Mouse (Mus musculus): ENCODE data around the gene Tbc1d13. TPM values are rescaled to one million over a fixed set of nuclear protein-coding genes. Genes with fewer than 3 reads are reported as not detected.

Tbc1d13 gene
- polyA plus RNA-seq, 1 experiment from 2014 or later: 8.2 TPM

GRCm38 (mm10) chr2:30095882-30096527 is 37.5 kb upstream of the Tbc1d13 start:
- Histone ChIP-seq H3K36me3 (ENCODE audit: control insufficient read depth, insufficient read depth, low read length) (peaks cover 4% of the 10 kb centered on the region; the same call in 1 of the 2 replicates), H3K4me3 (ENCODE audit: low read depth, low read length) (no peak overlapping the region), H3K27me3 (ENCODE audit: control insufficient read depth, insufficient read depth, low read length) (no peaks in the 10 kb centered on the region), H3K9me3 (replicated peaks; ENCODE audit: control insufficient read depth, low read length) (no peaks in the 10 kb centered on the region), H3K27ac (ENCODE audit: low read depth, low read length) (no peak overlapping the region), H3K4me2 (no peak overlapping the region), H3K9ac (ENCODE audit: low read depth, low read length) (no peak overlapping the region), H3K4me1 (ENCODE audit: control insufficient read depth, insufficient read depth, low read length) (peaks cover 12% of the 10 kb centered on the region; the same call in 1 of the 2 replicates)
- ATAC-seq (replicated peaks; ENCODE audit: insufficient number of reproducible peaks, low FRiP score, low TSS enrichment): no peak
- WGBS (ENCODE audit: insufficient replicate concordance): 75% methylated on average over 2 of the region's 2 CpGs

GRCm38 (mm10) chr2:30100214-30100613 is 33.3 kb upstream of the Tbc1d13 start:
- no peak overlapping the region for H3K4me3 ChIP-seq (ENCODE audit: low read depth, low read length)
- no peak overlapping the region for H3K9ac ChIP-seq (ENCODE audit: low read depth, low read length)
- no peak overlapping the region for H3K27ac ChIP-seq (ENCODE audit: low read depth, low read length)
- WGBS (ENCODE audit: insufficient replicate concordance): 63% methylated on average over 4 of the region's 4 CpGs
- H3K9me3 ChIP-seq (replicated peaks; ENCODE audit: control insufficient read depth, low read length): no peaks in the 10 kb centered on the region
- no peaks in the 10 kb centered on the region; the same call in 1 of the 2 replicates for H3K4me1 ChIP-seq (ENCODE audit: control insufficient read depth, insufficient read depth, low read length)
- no peaks in the 10 kb centered on the region for H3K27me3 ChIP-seq (ENCODE audit: control insufficient read depth, insufficient read depth, low read length)
- peaks cover 13% of the 10 kb centered on the region for H3K36me3 ChIP-seq (ENCODE audit: control insufficient read depth, insufficient read depth, low read length)
- no peak overlapping the region for H3K4me2 ChIP-seq
- ATAC-seq (replicated peaks; ENCODE audit: insufficient number of reproducible peaks, low FRiP score, low TSS enrichment): no peak

- Histone ChIP-seq H3K4me2 (no peak overlapping the region), H3K27me3 (ENCODE audit: control insufficient read depth, insufficient read depth, low read length) (no peaks in the 10 kb centered on the region), H3K27ac (ENCODE audit: low read depth, low read length) (no peak overlapping the region), H3K4me1 (ENCODE audit: control insufficient read depth, insufficient read depth, low read length) (no peaks in the 10 kb centered on the region), H3K9ac (ENCODE audit: low read depth, low read length) (no peak overlapping the region), H3K4me3 (ENCODE audit: low read depth, low read length) (no peak overlapping the region), H3K9me3 (replicated peaks; ENCODE audit: control insufficient read depth, low read length) (no peaks in the 10 kb centered on the region), H3K36me3 (ENCODE audit: control insufficient read depth, insufficient read depth, low read length) (peaks cover 30% of the 10 kb centered on the region)
- ATAC-seq (replicated peaks; ENCODE audit: insufficient number of reproducible peaks, low FRiP score, low TSS enrichment): no peak
These were observed 27.2 kb upstream of the Tbc1d13 start for GRCm38 (mm10) chr2:30106364-30106763.

- no peaks in the 10 kb centered on the region for H3K9me3 ChIP-seq (replicated peaks; ENCODE audit: control insufficient read depth, low read length)
- H3K4me1 ChIP-seq (ENCODE audit: control insufficient read depth, insufficient read depth, low read length): no peaks in the 10 kb centered on the region
- 91% methylated on average over 5 of the region's 5 CpGs for WGBS (ENCODE audit: insufficient replicate concordance)
- H3K36me3 ChIP-seq (ENCODE audit: control insufficient read depth, insufficient read depth, low read length): peaks cover 31% of the 10 kb centered on the region
- no peak overlapping the region for H3K9ac ChIP-seq (ENCODE audit: low read depth, low read length)
- no peak overlapping the region for H3K4me3 ChIP-seq (ENCODE audit: low read depth, low read length)
- no peak overlapping the region for H3K27ac ChIP-seq (ENCODE audit: low read depth, low read length)
- no peak for ATAC-seq (replicated peaks; ENCODE audit: insufficient number of reproducible peaks, low FRiP score, low TSS enrichment)
- no peak overlapping the region for H3K4me2 ChIP-seq
- H3K27me3 ChIP-seq (ENCODE audit: control insufficient read depth, insufficient read depth, low read length): no peaks in the 10 kb centered on the region
These were observed 25.9 kb upstream of the Tbc1d13 start for GRCm38 (mm10) chr2:30107646-30108045.

- ATAC-seq (replicated peaks; ENCODE audit: insufficient number of reproducible peaks, low FRiP score, low TSS enrichment): no peak
- Histone ChIP-seq H3K9me3 (replicated peaks; ENCODE audit: control insufficient read depth, low read length) (no peaks in the 10 kb centered on the region), H3K36me3 (ENCODE audit: control insufficient read depth, insufficient read depth, low read length) (peaks cover 29% of the 10 kb centered on the region), H3K4me2 (no peak overlapping the region), H3K27ac (ENCODE audit: low read depth, low read length) (no peak overlapping the region), H3K4me1 (ENCODE audit: control insufficient read depth, insufficient read depth, low read length) (no peaks in the 10 kb centered on the region), H3K9ac (ENCODE audit: low read depth, low read length) (no peak overlapping the region), H3K27me3 (ENCODE audit: control insufficient read depth, insufficient read depth, low read length) (no peaks in the 10 kb centered on the region), H3K4me3 (ENCODE audit: low read depth, low read length) (no peak overlapping the region)
- WGBS (ENCODE audit: insufficient replicate concordance): 68% methylated on average over 4 of the region's 4 CpGs
These were observed 25.3 kb upstream of the Tbc1d13 start for GRCm38 (mm10) chr2:30108260-30108659.

- Histone ChIP-seq H3K9ac (ENCODE audit: low read depth, low read length) (no peak overlapping the region), H3K4me2 (no peak overlapping the region), H3K36me3 (ENCODE audit: control insufficient read depth, insufficient read depth, low read length) (peaks cover 28% of the 10 kb centered on the region), H3K4me1 (ENCODE audit: control insufficient read depth, insufficient read depth, low read length) (no peaks in the 10 kb centered on the region), H3K9me3 (replicated peaks; ENCODE audit: control insufficient read depth, low read length) (no peaks in the 10 kb centered on the region), H3K27me3 (ENCODE audit: control insufficient read depth, insufficient read depth, low read length) (no peaks in the 10 kb centered on the region), H3K4me3 (ENCODE audit: low read depth, low read length) (no peak overlapping the region), H3K27ac (ENCODE audit: low read depth, low read length) (no peak overlapping the region)
- WGBS (ENCODE audit: insufficient replicate concordance): 80% methylated on average over 2 of the region's 2 CpGs
- ATAC-seq (replicated peaks; ENCODE audit: insufficient number of reproducible peaks, low FRiP score, low TSS enrichment): no peak
These were observed 22.0 kb upstream of the Tbc1d13 start for GRCm38 (mm10) chr2:30111500-30111899.

- 86% methylated on average over 5 of the region's 5 CpGs for WGBS (ENCODE audit: insufficient replicate concordance)
- Histone ChIP-seq H3K4me3 (ENCODE audit: low read depth, low read length) (no peak overlapping the region), H3K9me3 (replicated peaks; ENCODE audit: control insufficient read depth, low read length) (no peaks in the 10 kb centered on the region), H3K27ac (ENCODE audit: low read depth, low read length) (no peak overlapping the region), H3K4me1 (ENCODE audit: control insufficient read depth, insufficient read depth, low read length) (no peaks in the 10 kb centered on the region), H3K27me3 (ENCODE audit: control insufficient read depth, insufficient read depth, low read length) (no peaks in the 10 kb centered on the region), H3K36me3 (ENCODE audit: control insufficient read depth, insufficient read depth, low read length) (peaks cover 28% of the 10 kb centered on the region), H3K4me2 (no peak overlapping the region), H3K9ac (ENCODE audit: low read depth, low read length) (no peak overlapping the region)
- no peak for ATAC-seq (replicated peaks; ENCODE audit: insufficient number of reproducible peaks, low FRiP score, low TSS enrichment)
These were observed 21.0 kb upstream of the Tbc1d13 start for GRCm38 (mm10) chr2:30112564-30112963.

- 42% methylated on average over 6 of the region's 6 CpGs for WGBS (ENCODE audit: insufficient replicate concordance)
- Histone ChIP-seq H3K27me3 (ENCODE audit: control insufficient read depth, insufficient read depth, low read length) (no peaks in the 10 kb centered on the region), H3K36me3 (ENCODE audit: control insufficient read depth, insufficient read depth, low read length) (peaks cover 3% of the 10 kb centered on the region; the same call in 1 of the 2 replicates), H3K9me3 (replicated peaks; ENCODE audit: control insufficient read depth, low read length) (no peaks in the 10 kb centered on the region), H3K4me3 (ENCODE audit: low read depth, low read length) (no peak overlapping the region), H3K4me1 (ENCODE audit: control insufficient read depth, insufficient read depth, low read length) (peaks cover 6% of the 10 kb centered on the region), H3K27ac (ENCODE audit: low read depth, low read length) (no peak overlapping the region), H3K9ac (ENCODE audit: low read depth, low read length) (no peak overlapping the region), H3K4me2 (no peak overlapping the region)
- no peak for ATAC-seq (replicated peaks; ENCODE audit: insufficient number of reproducible peaks, low FRiP score, low TSS enrichment)
These were observed 13.9 kb upstream of the Tbc1d13 start for GRCm38 (mm10) chr2:30119641-30120051.

GRCm38 (mm10) chr2:30120269-30120668 is 13.3 kb upstream of the Tbc1d13 start:
- no peak for ATAC-seq (replicated peaks; ENCODE audit: insufficient number of reproducible peaks, low FRiP score, low TSS enrichment)
- peaks cover 3% of the 10 kb centered on the region; the same call in 1 of the 2 replicates for H3K36me3 ChIP-seq (ENCODE audit: control insufficient read depth, insufficient read depth, low read length)
- WGBS (ENCODE audit: insufficient replicate concordance): 76% methylated on average over 4 of the region's 4 CpGs
- no peak overlapping the region for H3K27ac ChIP-seq (ENCODE audit: low read depth, low read length)
- no peak overlapping the region for H3K4me3 ChIP-seq (ENCODE audit: low read depth, low read length)
- H3K9me3 ChIP-seq (replicated peaks; ENCODE audit: control insufficient read depth, low read length): no peaks in the 10 kb centered on the region
- H3K4me1 ChIP-seq (ENCODE audit: control insufficient read depth, insufficient read depth, low read length): peaks cover 10% of the 10 kb centered on the region
- no peak overlapping the region for H3K4me2 ChIP-seq
- no peaks in the 10 kb centered on the region for H3K27me3 ChIP-seq (ENCODE audit: control insufficient read depth, insufficient read depth, low read length)
- H3K9ac ChIP-seq (ENCODE audit: low read depth, low read length): no peak overlapping the region
